Mouse (Mus musculus) central nervous system, embryonic 14 days (tissue): ENCODE data around the gene Vps37b. TPM values are rescaled to one million over a fixed set of nuclear protein-coding genes. Genes with fewer than 3 reads are reported as not detected.

Source experiments
- polyA plus RNA-seq: library from polyadenylated mRNA; depleted of rRNA; stranded (reverse); fragments of >200 nt; gene quantifications from 2 replicates; pipeline ENCODE4 v1.2.3, GENCODE M21; 2012; rRNA removed

The Vps37b gene
- 75.9 and 94.4 TPM in 2 replicates for polyA plus RNA-seq

GRCm38 (mm10) chr5:124032001-124032508 lies at the start of gene Vps37b:
Gene Vps37b (minus strand): TSS chr5:124032270.

GRCm38 (mm10) chr5:123973299-123974178 lies 58.5 kb downstream of the Vps37b start, which contains the start of gene Hip1r:
Gene Hip1r (plus strand): TSS chr5:123973628.

Other genes with a start within 250 kb of the Vps37b start
- 0.07 and 0.31 TPM in 2 replicates for gene Hcar2, start 166.8 kb downstream of the Vps37b start, polyA plus RNA-seq
- 0.32 and 0.34 TPM in 2 replicates for gene Hcar1, start 152.2 kb downstream of the Vps37b start, polyA plus RNA-seq
- gene Denr, start 125.1 kb downstream of the Vps37b start, polyA plus RNA-seq = 75.0 and 82.4 TPM in 2 replicates
- gene Gm43518, start 104.9 kb downstream of the Vps37b start, polyA plus RNA-seq = 1.7 and 3.1 TPM in 2 replicates
- gene Ccdc62, start 101.6 kb downstream of the Vps37b start, polyA plus RNA-seq = 6.9 and 7.0 TPM in 2 replicates
- gene Hip1r, start 58.6 kb downstream of the Vps37b start, polyA plus RNA-seq = 21.5 and 22.6 TPM in 2 replicates
- 5.8 and 6.3 TPM in 2 replicates for gene Abcb9, start 63.5 kb upstream of the Vps37b start, polyA plus RNA-seq
- gene Ogfod2, start 80.0 kb upstream of the Vps37b start, polyA plus RNA-seq = 34.7 and 38.1 TPM in 2 replicates
- 88.9 and 93.8 TPM in 2 replicates for gene Arl6ip4, start 83.8 kb upstream of the Vps37b start, polyA plus RNA-seq
- 41.9 and 43.8 TPM in 2 replicates for gene Pitpnm2, start 217.5 kb upstream of the Vps37b start, polyA plus RNA-seq